In the genomic region with DNA sequence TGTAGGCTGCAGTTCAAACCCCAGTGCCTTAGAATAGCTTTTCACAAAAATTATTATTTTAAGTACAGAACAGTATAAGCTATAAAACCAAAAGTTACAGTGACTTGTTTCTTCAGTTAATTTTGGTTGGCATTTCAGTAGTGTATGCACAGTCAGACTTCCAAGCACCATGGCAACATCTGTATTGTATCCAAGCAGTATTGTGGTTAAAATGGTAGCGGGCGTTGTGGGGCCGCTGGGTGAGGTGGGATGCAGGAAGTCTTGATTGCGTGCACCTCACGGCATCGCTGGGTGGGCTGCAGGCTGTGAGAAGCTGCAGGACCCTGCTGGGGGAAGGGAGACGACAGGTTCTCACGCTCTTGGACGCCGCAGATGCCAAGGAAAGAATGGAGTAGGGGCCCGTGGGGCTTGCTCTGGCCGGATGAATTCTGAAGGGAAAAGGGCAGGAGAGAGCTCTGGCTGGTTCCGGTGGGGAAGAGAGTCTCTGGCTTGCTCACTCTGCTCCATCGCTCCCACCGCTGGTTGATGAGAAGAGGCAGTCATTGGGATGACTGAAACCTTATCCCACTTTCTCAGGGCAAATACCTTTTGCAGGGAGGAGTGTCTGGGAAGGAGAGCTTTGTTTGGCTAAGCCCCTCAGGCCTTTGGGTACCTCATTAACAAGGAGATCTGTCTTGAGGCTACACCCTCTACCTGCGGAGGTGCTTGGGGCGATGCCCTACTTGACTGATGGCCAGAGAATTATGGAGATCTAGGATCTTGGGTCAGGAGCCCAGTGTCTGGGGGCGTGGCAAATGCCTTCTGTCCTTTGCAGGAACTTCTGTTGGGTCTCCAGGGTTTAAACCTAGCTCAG, we compare ENCODE assay signal across 10 mouse cellular contexts.
DNase-seq lines count a peak whose midpoint lies in the region; ATAC-seq and TF ChIP-seq lines count a peak whose summit lies in the region.
"Had no signal": no experiment of that assay in that cellular context is flagged by ENCODE, and none has a peak within 500 bp of the region (broad histone marks: within the 10 kb centered on the region; RNA-seq: fewer than 3 reads in every experiment).

No protein-coding gene starts in this region.

- H3K36me3 ChIP-seq in kidney, postnatal 0 days (ENCODE audit: insufficient read depth, low read length), result no peaks in the 10 kb centered on the region
- no peaks in the 10 kb centered on the region for H3K36me3 ChIP-seq in embryonic facial prominence, embryonic 12.5 days
- no peaks in the 10 kb centered on the region for H3K36me3 ChIP-seq in hindbrain, embryonic 16.5 days (ENCODE audit: control insufficient read depth, insufficient read depth, low read length)
- no peaks in the 10 kb centered on the region for H3K36me3 ChIP-seq in neural tube, embryonic 12.5 days
- H3K36me3 ChIP-seq: liver, embryonic 15.5 days had no signal

- TF ChIP-seq CTCF in kidney, postnatal 0 days (IDR thresholded peaks at IDR 0.05; ENCODE audit: low read depth), result no peak

- ATAC-seq in kidney, postnatal 0 days (replicated peaks; ENCODE audit: low FRiP score, low read depth), result no peak
- ATAC-seq in embryonic facial prominence, embryonic 12.5 days (ENCODE audit: insufficient number of reproducible peaks, insufficient read depth, low FRiP score, low TSS enrichment), result no peak; the same call in 1 of the 2 replicates
- peak; percentile 65 for ATAC-seq in hindbrain, embryonic 16.5 days
- no peak for ATAC-seq in neural tube, embryonic 12.5 days (ENCODE audit: low FRiP score, low read depth)
- ATAC-seq: Patski had no signal

- H3K4me3 ChIP-seq in kidney, postnatal 0 days (replicated peaks; ENCODE audit: low read depth, low read length), result no peak overlapping the region
- H3K4me3 ChIP-seq in embryonic facial prominence, embryonic 12.5 days, result no peak overlapping the region
- H3K4me3 ChIP-seq in hindbrain, embryonic 16.5 days (ENCODE audit: low read length), result peak overlapping the region; percentile 23; the same call in 1 of the 2 replicates
- no peak overlapping the region for H3K4me3 ChIP-seq in neural tube, embryonic 12.5 days
- H3K4me3 ChIP-seq: liver, embryonic 15.5 days had no signal

- H3K4me2 ChIP-seq in kidney, postnatal 0 days (ENCODE audit: low read length), result peak overlapping the region; percentile 28
- peak overlapping the region; percentile 41 for H3K4me2 ChIP-seq in embryonic facial prominence, embryonic 12.5 days (replicated peaks)
- H3K4me2 ChIP-seq in hindbrain, embryonic 16.5 days (ENCODE audit: low read length), result peak overlapping the region; percentile 47
- peak overlapping the region; percentile 41 for H3K4me2 ChIP-seq in neural tube, embryonic 12.5 days (replicated peaks)
- H3K4me2 ChIP-seq: liver, embryonic 15.5 days had no signal

- H3K27me3 ChIP-seq in kidney, postnatal 0 days (ENCODE audit: insufficient read depth, low read length), result no peaks in the 10 kb centered on the region
- H3K27me3 ChIP-seq in embryonic facial prominence, embryonic 12.5 days, result no peaks in the 10 kb centered on the region
- no peaks in the 10 kb centered on the region for H3K27me3 ChIP-seq in hindbrain, embryonic 16.5 days (replicated peaks; ENCODE audit: control insufficient read depth, insufficient read depth, low read length)
- no peaks in the 10 kb centered on the region for H3K27me3 ChIP-seq in neural tube, embryonic 12.5 days (replicated peaks)
- H3K27me3 ChIP-seq: liver, embryonic 15.5 days; Patski had no signal

- WGBS in kidney, postnatal 0 days, result 31% methylated on average over 18 of the region's 18 CpGs
- 27% methylated on average over 18 of the region's 18 CpGs for WGBS in embryonic facial prominence, embryonic 12.5 days
- 38% methylated on average over 18 of the region's 18 CpGs for WGBS in hindbrain, embryonic 16.5 days
- WGBS in neural tube, embryonic 12.5 days, result 45% methylated on average over 18 of the region's 18 CpGs

- H3K9ac ChIP-seq in kidney, postnatal 0 days (ENCODE audit: low read depth, low read length), result no peak overlapping the region
- H3K9ac ChIP-seq in embryonic facial prominence, embryonic 12.5 days, result no peak overlapping the region
- no peak overlapping the region for H3K9ac ChIP-seq in hindbrain, embryonic 16.5 days (ENCODE audit: low read depth, low read length)
- H3K9ac ChIP-seq in neural tube, embryonic 12.5 days, result no peak overlapping the region
- H3K9ac ChIP-seq: liver, embryonic 15.5 days had no signal

- no peak overlapping the region for H3K27ac ChIP-seq in kidney, postnatal 0 days
- no peak overlapping the region; the same call in 1 of the 2 replicates for H3K27ac ChIP-seq in embryonic facial prominence, embryonic 12.5 days
- no peak overlapping the region for H3K27ac ChIP-seq in hindbrain, embryonic 16.5 days (ENCODE audit: low read depth, low read length)
- H3K27ac ChIP-seq in neural tube, embryonic 12.5 days, result no peak overlapping the region
- H3K27ac ChIP-seq: liver, embryonic 15.5 days had no signal

- H3K4me1 ChIP-seq in kidney, postnatal 0 days (replicated peaks; ENCODE audit: insufficient read depth, low read length), result peaks cover 6% of the 10 kb centered on the region; the same call in 1 of the 2 replicates
- H3K4me1 ChIP-seq in embryonic facial prominence, embryonic 12.5 days, result peaks cover 7% of the 10 kb centered on the region; the same call in 1 of the 2 replicates
- H3K4me1 ChIP-seq in hindbrain, embryonic 16.5 days (ENCODE audit: control insufficient read depth, insufficient read depth, low read depth, low read length), result no peaks in the 10 kb centered on the region
- peaks cover 7% of the 10 kb centered on the region for H3K4me1 ChIP-seq in neural tube, embryonic 12.5 days

- DNase-seq in kidney, postnatal 0 days (ENCODE audit: low spot score), result no peak
- DNase-seq in kidney, adult 8-10 months, result no peak
- no peak for DNase-seq in layer of hippocampus, adult 18-20 months (ENCODE audit: low spot score in 2 of 2)
- DNase-seq in left cerebral cortex, adult 8-10 months (ENCODE audit: low spot score in 2 of 2), result no peak
- no peak for DNase-seq in left cerebral cortex, adult 18-20 months (ENCODE audit: low spot score in 2 of 2)

- no peaks in the 10 kb centered on the region for H3K9me3 ChIP-seq in kidney, postnatal 0 days (replicated peaks; ENCODE audit: low read length)
- no peaks in the 10 kb centered on the region for H3K9me3 ChIP-seq in embryonic facial prominence, embryonic 12.5 days
- no peaks in the 10 kb centered on the region for H3K9me3 ChIP-seq in hindbrain, embryonic 16.5 days (ENCODE audit: control insufficient read depth, low read length)
- no peaks in the 10 kb centered on the region for H3K9me3 ChIP-seq in neural tube, embryonic 12.5 days
- H3K9me3 ChIP-seq: liver, embryonic 15.5 days had no signal
